Mouse (Mus musculus): ENCODE results near the gene Trabd2b. TPM values are rescaled to one million over a fixed set of nuclear protein-coding genes. Genes with fewer than 3 reads are reported as not detected.

Trabd2b gene
- polyA plus RNA-seq, 1 experiment = 1.5 TPM

- no peak for DNase-seq (ENCODE audit: low read depth)
- TF ChIP-seq POLR2A (IDR thresholded peaks at IDR 0.05; ENCODE audit: borderline replicate concordance, extremely low read depth, insufficient read depth, insufficient read length, poor library complexity, severe bottlenecking) (no peak), CTCF (IDR thresholded peaks at IDR 0.05; ENCODE audit: borderline replicate concordance, extremely low read depth, insufficient read depth, insufficient read length) (no peak)
Measured at GRCm38 (mm10) chr4:114545481-114546200, 139.1 kb downstream of the Trabd2b start.

GRCm38 (mm10) chr4:114547658-114548448 is 141.3 kb downstream of the Trabd2b start:
- TF ChIP-seq POLR2A (IDR thresholded peaks at IDR 0.05; ENCODE audit: borderline replicate concordance, extremely low read depth, insufficient read depth, insufficient read length, poor library complexity, severe bottlenecking) = no peak
- TF ChIP-seq CTCF (IDR thresholded peaks at IDR 0.05; ENCODE audit: borderline replicate concordance, extremely low read depth, insufficient read depth, insufficient read length) = no peak
- no peak for DNase-seq (ENCODE audit: low read depth)

- no peak for TF ChIP-seq POLR2A (IDR thresholded peaks at IDR 0.05; ENCODE audit: borderline replicate concordance, extremely low read depth, insufficient read depth, insufficient read length, poor library complexity, severe bottlenecking)
- no peak for TF ChIP-seq CTCF (IDR thresholded peaks at IDR 0.05; ENCODE audit: borderline replicate concordance, extremely low read depth, insufficient read depth, insufficient read length)
Measured at GRCm38 (mm10) chr4:114549487-114549886, 143.0 kb downstream of the Trabd2b start.

DNA sequence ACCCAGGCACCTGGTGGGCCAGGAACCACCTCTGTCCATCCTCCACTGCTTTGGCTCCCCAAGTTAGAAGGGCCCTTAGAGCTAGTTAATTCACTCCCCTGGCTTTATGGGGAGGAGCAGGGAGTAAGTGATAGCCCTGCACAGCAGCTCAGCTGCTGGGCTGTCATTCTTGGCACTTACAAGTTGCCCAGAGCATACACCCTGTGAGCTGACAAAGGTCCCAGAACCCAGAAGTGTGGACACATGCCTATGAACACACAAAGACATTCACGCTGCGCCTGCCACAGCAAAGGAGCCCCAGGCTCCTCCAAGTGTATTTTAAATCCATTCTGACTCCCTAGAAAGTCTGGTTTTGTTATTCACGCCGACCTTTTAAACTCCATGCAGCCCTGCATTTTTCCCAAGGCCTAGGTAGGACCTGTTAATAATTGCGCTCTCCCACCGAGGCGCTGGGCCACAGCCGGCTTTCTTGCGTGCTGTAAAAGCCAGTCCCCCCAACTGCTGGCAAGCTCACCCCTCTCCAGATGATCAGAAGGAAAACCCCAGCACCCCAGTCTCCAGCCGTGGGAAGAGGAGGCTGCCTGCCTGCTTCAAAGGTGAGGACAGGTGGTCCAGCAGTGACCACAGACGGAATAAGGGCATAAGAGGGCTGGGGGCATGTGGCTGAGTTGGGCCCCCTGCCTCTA is 144.1 kb downstream of the Trabd2b start:
- TF ChIP-seq POLR2A (IDR thresholded peaks at IDR 0.05; ENCODE audit: borderline replicate concordance, extremely low read depth, insufficient read depth, insufficient read length, poor library complexity, severe bottlenecking) (no peak), CTCF (IDR thresholded peaks at IDR 0.05; ENCODE audit: borderline replicate concordance, extremely low read depth, insufficient read depth, insufficient read length) (no peak)
- peak; percentile 56 for DNase-seq (ENCODE audit: low read depth)

More at GRCm38 (mm10) chr4:114549487-114549886, 143.0 kb downstream of the Trabd2b start:
- DNase-seq (ENCODE audit: low read depth) = no peak

GRCm38 (mm10) chr4:114556880-114557279 is 150.4 kb downstream of the Trabd2b start:
- no peak for DNase-seq (ENCODE audit: low read depth)
- no peak for TF ChIP-seq POLR2A (IDR thresholded peaks at IDR 0.05; ENCODE audit: borderline replicate concordance, extremely low read depth, insufficient read depth, insufficient read length, poor library complexity, severe bottlenecking)

DNA sequence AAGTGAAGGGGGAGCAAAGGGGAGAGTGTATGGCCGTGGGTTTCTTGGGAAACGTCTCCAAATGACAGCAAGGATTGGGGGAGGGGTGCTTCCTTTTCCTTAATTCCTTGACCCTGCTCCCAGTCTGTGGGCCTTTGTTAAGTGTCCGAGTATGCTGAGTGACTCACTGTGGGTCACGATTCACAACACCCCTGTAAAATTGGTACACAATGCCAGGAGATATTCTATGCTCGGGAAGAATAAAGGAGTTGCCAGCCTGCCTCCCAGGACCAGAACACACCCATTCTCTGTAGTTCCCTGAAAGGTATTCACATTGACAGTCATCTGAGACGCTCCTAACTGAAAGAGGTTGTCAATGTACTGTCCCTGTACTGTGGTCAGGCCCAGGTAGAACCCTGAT is 151.2 kb downstream of the Trabd2b start:
- TF ChIP-seq CTCF (IDR thresholded peaks at IDR 0.05; ENCODE audit: borderline replicate concordance, extremely low read depth, insufficient read depth, insufficient read length) (no peak), POLR2A (IDR thresholded peaks at IDR 0.05; ENCODE audit: borderline replicate concordance, extremely low read depth, insufficient read depth, insufficient read length, poor library complexity, severe bottlenecking) (no peak)
- no peak for DNase-seq (ENCODE audit: low read depth)

- no peak for DNase-seq (ENCODE audit: low read depth)
- TF ChIP-seq POLR2A (IDR thresholded peaks at IDR 0.05; ENCODE audit: borderline replicate concordance, extremely low read depth, insufficient read depth, insufficient read length, poor library complexity, severe bottlenecking) = no peak
- TF ChIP-seq CTCF (IDR thresholded peaks at IDR 0.05; ENCODE audit: borderline replicate concordance, extremely low read depth, insufficient read depth, insufficient read length) = no peak
Measured at GRCm38 (mm10) chr4:114558487-114558886, 152.0 kb downstream of the Trabd2b start.

DNA sequence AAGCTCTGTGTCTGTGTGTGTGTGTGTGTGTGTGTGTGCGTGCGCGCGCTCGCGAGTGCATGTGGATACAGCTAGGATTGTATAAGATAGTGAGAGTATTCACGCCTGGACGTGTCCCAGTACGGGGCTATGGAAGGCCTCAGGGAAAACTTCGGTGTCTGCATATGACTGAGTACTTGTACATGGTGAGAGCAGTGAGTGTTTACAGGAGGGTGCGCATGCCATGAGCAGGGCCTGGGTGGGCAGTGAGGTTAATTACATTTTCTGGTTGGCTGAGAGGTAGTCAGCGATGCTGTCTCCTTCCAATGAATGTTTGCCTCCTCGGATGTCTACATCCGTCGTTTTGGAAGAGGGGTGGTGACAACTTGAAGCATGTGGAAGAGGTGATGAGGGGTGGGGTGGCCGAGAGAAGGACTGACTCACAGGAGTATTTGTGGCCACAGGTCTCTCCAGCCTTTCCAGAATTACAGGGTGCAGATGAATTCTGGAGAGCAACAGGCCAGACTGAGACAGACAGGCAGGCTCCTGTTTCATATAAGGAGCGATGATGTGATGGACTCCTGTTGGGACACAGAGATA is 154.2 kb downstream of the Trabd2b start:
- TF ChIP-seq POLR2A (IDR thresholded peaks at IDR 0.05; ENCODE audit: borderline replicate concordance, extremely low read depth, insufficient read depth, insufficient read length, poor library complexity, severe bottlenecking) (no peak), CTCF (IDR thresholded peaks at IDR 0.05; ENCODE audit: borderline replicate concordance, extremely low read depth, insufficient read depth, insufficient read length) (no peak)
- no peak for DNase-seq (ENCODE audit: low read depth)

DNA sequence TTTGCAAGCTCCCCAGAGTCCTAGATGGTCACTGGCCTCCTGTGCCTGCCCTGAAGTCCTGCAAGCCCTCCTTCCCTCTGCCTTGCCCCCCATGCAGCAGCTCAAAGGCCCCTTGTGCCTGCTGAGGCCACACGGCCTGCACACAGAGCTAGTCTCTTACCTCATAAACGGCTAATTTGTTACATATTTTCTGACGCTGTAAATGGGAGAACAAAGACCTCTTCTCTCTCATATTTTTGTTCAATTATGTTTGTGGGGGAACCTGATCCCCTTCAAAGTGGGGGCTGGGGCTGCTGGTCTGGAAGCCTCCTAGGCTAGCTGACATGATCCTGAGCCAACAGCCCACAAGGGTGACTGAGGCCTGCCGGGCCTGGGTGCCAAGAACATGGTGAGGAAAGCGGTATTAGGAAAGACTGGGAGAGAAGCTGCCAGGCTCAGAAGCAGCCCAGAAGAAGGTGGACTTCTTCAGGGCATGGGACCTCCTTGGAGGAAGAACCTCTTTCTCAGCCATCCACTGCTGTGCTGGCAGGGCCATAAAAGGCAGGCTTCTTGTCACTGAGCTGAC is 157.7 kb downstream of the Trabd2b start:
- no peak for TF ChIP-seq CTCF (IDR thresholded peaks at IDR 0.05; ENCODE audit: borderline replicate concordance, extremely low read depth, insufficient read depth, insufficient read length)
- TF ChIP-seq POLR2A (IDR thresholded peaks at IDR 0.05; ENCODE audit: borderline replicate concordance, extremely low read depth, insufficient read depth, insufficient read length, poor library complexity, severe bottlenecking) = no peak
- DNase-seq (ENCODE audit: low read depth) = no peak

DNA sequence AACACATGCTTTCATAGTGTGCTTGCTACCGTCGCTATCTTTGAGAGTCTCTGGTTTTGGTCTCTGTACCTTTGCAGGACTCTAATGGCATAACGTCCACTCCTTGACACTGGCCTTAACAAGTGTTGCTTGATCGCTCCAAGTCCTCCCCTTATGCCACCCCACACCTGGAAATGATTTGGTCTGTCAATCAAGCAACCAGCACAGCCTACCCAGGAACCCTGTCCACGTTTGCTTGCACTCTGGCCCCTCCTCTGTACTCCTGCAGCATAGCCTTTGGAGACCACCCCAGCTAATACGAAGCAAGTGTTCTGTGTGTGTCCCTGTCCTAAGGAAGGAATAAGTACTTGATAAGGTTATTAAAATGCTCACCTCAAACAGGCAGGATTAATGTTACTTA is 161.1 kb downstream of the Trabd2b start:
- TF ChIP-seq POLR2A (IDR thresholded peaks at IDR 0.05; ENCODE audit: borderline replicate concordance, extremely low read depth, insufficient read depth, insufficient read length, poor library complexity, severe bottlenecking) (no peak), CTCF (IDR thresholded peaks at IDR 0.05; ENCODE audit: borderline replicate concordance, extremely low read depth, insufficient read depth, insufficient read length) (no peak)
- no peak for DNase-seq (ENCODE audit: low read depth)
